Mouse (Mus musculus) limb, embryonic 15.5 days (tissue): Measurements from ENCODE around the gene Nhlrc4. TPM values are rescaled to one million over a fixed set of nuclear protein-coding genes. Genes with fewer than 3 reads are reported as not detected.

Source experiments
- ATAC-seq: fragments of 200-750 bp; cut with Nextera tagmentation; 2 replicates; pipeline ENCODE4 v1.8.0; 2017; ENCODE audit warnings: low read depth, moderate TSS enrichment; ENCODE audit not compliant: insufficient number of reproducible peaks, low FRiP score, low TSS enrichment
- H3K27ac ChIP-seq: fragments of 300-500 bp; sonication (generic); 2 replicates; pipeline ENCODE4 v1.5.1; 2015; ENCODE audit warnings: moderate library complexity, mild to moderate bottlenecking, inconsistent platforms
- H3K27me3 ChIP-seq: fragments of 300-500 bp; sonication (generic); 2 replicates; pipeline ENCODE4 v1.6.1; 2015; ENCODE audit warnings: inconsistent platforms
- H3K36me3 ChIP-seq: fragments of 300-500 bp; sonication (generic); 2 replicates; pipeline ENCODE4 v1.6.1; 2015; ENCODE audit warnings: inconsistent platforms
- H3K4me1 ChIP-seq: fragments of 300-500 bp; sonication (generic); 2 replicates; pipeline ENCODE4 v1.6.1; 2015; ENCODE audit warnings: inconsistent platforms
- H3K4me2 ChIP-seq: fragments of 300-500 bp; sonication (generic); 2 replicates; pipeline ENCODE4 v1.6.1; 2015; ENCODE audit warnings: mild to moderate bottlenecking, inconsistent platforms
- H3K4me3 ChIP-seq: fragments of 300-500 bp; sonication (generic); 2 replicates; pipeline ENCODE4 v1.5.1; 2015; ENCODE audit warnings: mild to moderate bottlenecking, inconsistent platforms
- H3K9ac ChIP-seq: fragments of 300-500 bp; sonication (generic); 2 replicates; pipeline ENCODE4 v1.6.1; 2015; ENCODE audit warnings: inconsistent platforms
- H3K9me3 ChIP-seq: fragments of 300-500 bp; sonication (generic); 2 replicates; pipeline ENCODE4 v1.6.1; 2016; ENCODE audit warnings: inconsistent platforms
- WGBS: fragments of 180-500 bp; shearing (Covaris S2); methylation state at CpG from one replicate; pipeline ENCODE4 v1.1.7; 2015; 5-methylcytosine and 5-hydroxymethylcytosine counted together
- polyA plus RNA-seq: library from polyadenylated mRNA; unstranded; fragments of >200 nt; fragmentation: Nextera tagmentation; extraction: Ambion mirVana; gene quantifications from 2 replicates; pipeline ENCODE4 v1.2.1, GENCODE M21; 2015

Gene Nhlrc4
- polyA plus RNA-seq, 1 experiment from 2014 or later, result 0.42 TPM

- Histone ChIP-seq H3K4me1 (peaks cover 12% of the 10 kb centered on the region), H3K4me2 (no peak overlapping the region), H3K9ac (no peak overlapping the region), H3K4me3 (no peak overlapping the region), H3K36me3 (peaks cover 33% of the 10 kb centered on the region), H3K9me3 (no peaks in the 10 kb centered on the region), H3K27me3 (peaks cover 29% of the 10 kb centered on the region), H3K27ac (no peak overlapping the region)
- 55% methylated on average over 7 of the region's 7 CpGs for WGBS
- no peak for ATAC-seq
Measured at GRCm38 (mm10) chr17:25956201-25956600, 11.4 kb upstream of the Nhlrc4 start.

DNA sequence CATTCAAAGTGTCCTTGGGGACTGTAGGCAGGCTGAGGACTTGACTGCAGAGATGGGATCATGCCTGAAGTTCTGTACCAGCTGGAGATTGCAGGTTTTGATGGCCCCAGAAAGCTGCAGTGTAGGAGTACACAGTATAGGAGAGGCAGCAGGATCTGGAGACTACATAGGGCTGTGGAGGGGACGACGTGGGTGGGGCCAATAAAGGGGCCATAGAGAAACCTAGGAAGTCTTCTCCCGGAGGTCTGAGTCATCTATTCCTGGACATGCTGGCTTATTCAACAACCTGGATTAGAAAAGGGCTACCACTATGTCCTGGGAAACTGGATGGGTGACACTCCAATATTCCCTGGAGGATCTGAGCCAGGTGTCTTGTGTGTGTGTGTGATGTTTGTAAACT, 11.0 kb upstream of the Nhlrc4 start:
- Histone ChIP-seq H3K9me3 (no peaks in the 10 kb centered on the region), H3K27ac (no peak overlapping the region), H3K36me3 (peaks cover 30% of the 10 kb centered on the region), H3K4me1 (peaks cover 16% of the 10 kb centered on the region), H3K9ac (no peak overlapping the region), H3K27me3 (peaks cover 34% of the 10 kb centered on the region), H3K4me2 (no peak overlapping the region), H3K4me3 (no peak overlapping the region)
- no peak for ATAC-seq
- WGBS, result 51% methylated on average over 3 of the region's 3 CpGs

- H3K36me3 ChIP-seq, result peaks cover 20% of the 10 kb centered on the region
- WGBS, result 54% methylated on average over 2 of the region's 2 CpGs
- H3K4me3 ChIP-seq, result no peak overlapping the region
- ATAC-seq, result no peak
- H3K4me1 ChIP-seq, result peaks cover 16% of the 10 kb centered on the region
- H3K9me3 ChIP-seq, result no peaks in the 10 kb centered on the region
- H3K27me3 ChIP-seq, result peaks cover 44% of the 10 kb centered on the region
- H3K27ac ChIP-seq, result no peak overlapping the region
- no peak overlapping the region for H3K9ac ChIP-seq
- H3K4me2 ChIP-seq, result no peak overlapping the region
Measured at GRCm38 (mm10) chr17:25954671-25955070, 9.9 kb upstream of the Nhlrc4 start.

DNA sequence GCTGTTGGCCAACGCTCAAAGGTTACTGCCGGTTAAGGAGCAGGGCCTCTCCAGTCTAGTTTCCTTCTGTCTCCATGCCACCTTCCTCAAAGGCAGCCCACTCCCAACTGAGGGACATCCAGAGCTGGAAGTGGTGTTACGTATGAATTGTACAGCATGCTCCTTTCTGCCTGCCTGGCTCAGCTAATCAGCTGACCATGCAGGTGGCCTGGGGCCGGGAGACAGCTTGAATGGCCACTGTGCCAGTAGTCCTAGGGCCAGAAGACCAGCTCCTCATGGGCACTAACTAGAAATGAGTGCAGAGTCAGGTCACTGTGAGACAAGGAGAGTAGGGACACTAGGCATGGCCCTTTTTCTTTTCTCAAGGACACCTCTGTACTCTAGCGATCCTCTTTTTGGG, 8.4 kb upstream of the Nhlrc4 start:
- Histone ChIP-seq H3K4me1 (peaks cover 16% of the 10 kb centered on the region), H3K36me3 (peaks cover 10% of the 10 kb centered on the region), H3K9me3 (no peaks in the 10 kb centered on the region), H3K9ac (no peak overlapping the region), H3K4me2 (no peak overlapping the region), H3K27me3 (peaks cover 46% of the 10 kb centered on the region), H3K27ac (no peak overlapping the region), H3K4me3 (no peak overlapping the region)
- 76% methylated on average over 5 of the region's 5 CpGs for WGBS
- no peak for ATAC-seq

DNA sequence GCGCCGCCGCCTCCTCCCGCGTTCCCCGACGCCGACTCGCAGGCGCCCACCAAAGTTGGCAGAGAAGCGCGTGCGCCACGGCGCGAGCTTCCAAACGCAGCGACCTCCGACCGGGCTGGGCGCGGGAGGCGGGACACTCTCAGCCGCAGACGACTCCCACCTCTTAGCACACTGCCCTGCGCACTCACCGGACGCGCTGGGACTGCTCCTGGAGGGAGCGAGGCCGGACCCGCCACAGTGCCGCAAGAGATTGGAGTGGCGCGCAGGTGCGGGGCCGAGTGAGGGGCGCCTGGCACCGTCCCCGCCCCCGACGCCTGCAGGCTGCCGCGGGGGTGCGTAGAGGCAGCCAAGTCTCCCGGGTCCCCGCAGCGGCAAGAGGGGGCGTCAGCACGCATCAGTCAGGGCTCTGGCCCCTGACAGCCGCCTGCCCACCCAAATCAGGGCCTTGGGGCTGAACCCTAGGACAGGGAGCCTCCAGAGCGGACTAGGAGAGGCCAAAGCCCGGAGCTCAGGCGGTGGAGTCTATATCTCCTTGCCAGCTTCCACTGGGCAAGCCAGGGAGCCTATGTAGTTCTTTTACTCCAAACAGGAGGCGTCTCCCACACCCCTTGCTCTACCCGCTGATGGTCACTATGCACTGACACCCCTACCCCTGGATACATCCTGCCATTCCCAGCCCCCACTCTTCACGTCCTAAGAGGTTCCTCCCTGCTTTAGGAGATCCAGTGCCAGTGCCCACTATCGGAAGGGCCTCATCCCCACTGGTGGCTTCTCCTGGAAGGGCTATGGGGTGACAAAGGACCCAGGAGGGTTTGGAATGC, 7.3 kb upstream of the Nhlrc4 start, which contains the start of gene A930017K11Rik:
Gene A930017K11Rik (minus strand): TSS at position 763 of the 821 bp plus-strand sequence.
- H3K27ac ChIP-seq, result no peak within 1 kb of the TSS
- 1% methylated on average over 58 of the region's 58 CpGs for WGBS
- H3K9me3 ChIP-seq, result no peaks in the 10 kb centered on the region
- peaks cover 16% of the 10 kb centered on the region for H3K4me1 ChIP-seq
- H3K4me2 ChIP-seq, result peak within 1 kb of the TSS; percentile 81
- H3K36me3 ChIP-seq, result no peaks in the 10 kb centered on the region
- ATAC-seq, result no peak
- H3K27me3 ChIP-seq, result peaks cover 46% of the 10 kb centered on the region
- 0 out of 2 replicates have a peak within 1 kb of the TSS, but pooled peaks have one; percentile 18 for H3K9ac ChIP-seq
- peak within 1 kb of the TSS; percentile 43 for H3K4me3 ChIP-seq

GRCm38 (mm10) chr17:25951225-25951802, 6.6 kb upstream of the Nhlrc4 start:
- under 1% methylated on average over 33 of the region's 33 CpGs for WGBS
- no peaks in the 10 kb centered on the region for H3K36me3 ChIP-seq
- no peak overlapping the region for H3K27ac ChIP-seq
- H3K4me2 ChIP-seq, result peak overlapping the region; percentile 81
- 0 out of 2 replicates have a peak overlapping the region, but pooled peaks have one; percentile 2 for H3K9ac ChIP-seq
- no peaks in the 10 kb centered on the region for H3K9me3 ChIP-seq
- ATAC-seq, result peak; percentile 16; the same call in 1 of the 2 replicates
- H3K27me3 ChIP-seq, result peaks cover 46% of the 10 kb centered on the region
- peaks cover 16% of the 10 kb centered on the region for H3K4me1 ChIP-seq
- peak overlapping the region; percentile 43 for H3K4me3 ChIP-seq

- Histone ChIP-seq H3K27me3 (peaks cover 46% of the 10 kb centered on the region), H3K4me2 (no peak overlapping the region), H3K27ac (no peak overlapping the region), H3K9ac (no peak overlapping the region), H3K4me1 (peaks cover 16% of the 10 kb centered on the region), H3K9me3 (no peaks in the 10 kb centered on the region), H3K4me3 (no peak overlapping the region), H3K36me3 (no peaks in the 10 kb centered on the region)
- WGBS, result 0% methylated on average over 1 of the region's 3 CpGs
- ATAC-seq, result no peak
Measured at GRCm38 (mm10) chr17:25950706-25951105, 5.9 kb upstream of the Nhlrc4 start.

- WGBS, result 63% methylated on average over 5 of the region's 5 CpGs
- peaks cover 16% of the 10 kb centered on the region for H3K4me1 ChIP-seq
- H3K4me3 ChIP-seq, result no peak overlapping the region
- H3K36me3 ChIP-seq, result no peaks in the 10 kb centered on the region
- H3K9me3 ChIP-seq, result no peaks in the 10 kb centered on the region
- H3K27ac ChIP-seq, result no peak overlapping the region
- ATAC-seq, result no peak
- no peak overlapping the region for H3K9ac ChIP-seq
- no peak overlapping the region for H3K4me2 ChIP-seq
- H3K27me3 ChIP-seq, result peaks cover 46% of the 10 kb centered on the region
Measured at GRCm38 (mm10) chr17:25949981-25950380, 5.2 kb upstream of the Nhlrc4 start.

GRCm38 (mm10) chr17:25948051-25948450, 3.3 kb upstream of the Nhlrc4 start:
- Histone ChIP-seq H3K4me3 (no peak overlapping the region), H3K27me3 (peaks cover 36% of the 10 kb centered on the region), H3K4me1 (peaks cover 16% of the 10 kb centered on the region), H3K4me2 (no peak overlapping the region), H3K36me3 (no peaks in the 10 kb centered on the region), H3K9me3 (no peaks in the 10 kb centered on the region), H3K9ac (no peak overlapping the region), H3K27ac (no peak overlapping the region)
- WGBS, result 79% methylated on average over 8 of the region's 8 CpGs
- no peak for ATAC-seq

DNA sequence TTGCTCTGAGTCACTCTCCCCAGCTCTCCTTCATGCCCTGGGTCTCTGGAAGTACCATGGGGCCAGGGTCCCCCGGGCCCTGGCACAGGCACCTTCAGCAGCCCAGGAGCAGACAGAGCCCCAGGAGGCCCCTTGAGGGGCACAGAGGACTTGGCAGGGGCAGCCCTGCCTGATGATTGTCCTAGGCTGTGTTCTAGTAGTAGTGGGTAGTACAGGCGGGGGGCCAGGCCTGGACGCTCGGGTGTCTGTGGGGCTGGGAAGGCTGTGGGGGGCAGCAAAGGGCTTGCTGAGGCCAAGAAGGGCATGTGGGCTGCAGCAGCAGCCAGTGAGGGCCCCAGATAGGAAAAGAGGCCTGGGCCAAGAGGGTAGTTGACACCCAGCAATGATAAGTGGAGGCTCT, 2.8 kb upstream of the Nhlrc4 start:
- H3K36me3 ChIP-seq, result no peaks in the 10 kb centered on the region
- 67% methylated on average over 4 of the region's 4 CpGs for WGBS
- H3K9me3 ChIP-seq, result no peaks in the 10 kb centered on the region
- H3K27me3 ChIP-seq, result peaks cover 31% of the 10 kb centered on the region
- peaks cover 20% of the 10 kb centered on the region for H3K4me1 ChIP-seq
- H3K4me2 ChIP-seq, result no peak overlapping the region
- H3K9ac ChIP-seq, result no peak overlapping the region
- H3K27ac ChIP-seq, result no peak overlapping the region
- no peak overlapping the region for H3K4me3 ChIP-seq
- no peak for ATAC-seq

DNA sequence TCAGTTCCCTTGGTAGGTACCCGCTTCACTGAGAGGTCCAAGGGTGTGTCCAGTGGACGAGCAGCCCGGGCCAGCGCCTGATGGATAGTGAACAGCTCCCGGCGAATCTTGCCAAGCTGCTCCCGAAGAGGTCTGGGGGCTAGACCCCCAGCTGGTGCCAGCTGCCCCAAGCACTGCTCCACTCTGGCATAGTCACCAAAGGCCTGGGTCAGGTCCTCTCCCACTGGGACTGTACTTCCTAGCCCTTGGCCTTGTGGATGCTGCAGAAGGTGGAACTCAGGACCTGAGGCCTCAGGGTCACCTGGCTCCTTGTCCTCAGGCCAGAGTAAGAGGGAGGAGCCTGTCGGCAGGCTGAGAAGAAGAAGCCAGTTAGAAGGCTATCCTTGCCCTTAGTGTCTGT, 2.1 kb upstream of the Nhlrc4 start:
- no peaks in the 10 kb centered on the region for H3K36me3 ChIP-seq
- no peak for ATAC-seq
- H3K4me1 ChIP-seq, result peaks cover 20% of the 10 kb centered on the region
- no peak overlapping the region for H3K27ac ChIP-seq
- no peak overlapping the region for H3K9ac ChIP-seq
- WGBS, result 84% methylated on average over 8 of the region's 8 CpGs
- H3K4me3 ChIP-seq, result no peak overlapping the region
- H3K27me3 ChIP-seq, result peaks cover 24% of the 10 kb centered on the region
- no peaks in the 10 kb centered on the region for H3K9me3 ChIP-seq
- H3K4me2 ChIP-seq, result no peak overlapping the region

- no peak overlapping the region for H3K9ac ChIP-seq
- H3K4me2 ChIP-seq, result no peak overlapping the region
- WGBS, result 78% methylated on average over 7 of the region's 7 CpGs
- H3K27me3 ChIP-seq, result peaks cover 19% of the 10 kb centered on the region
- no peaks in the 10 kb centered on the region for H3K36me3 ChIP-seq
- H3K27ac ChIP-seq, result no peak overlapping the region
- no peak for ATAC-seq
- H3K4me3 ChIP-seq, result no peak overlapping the region
- no peaks in the 10 kb centered on the region for H3K9me3 ChIP-seq
- H3K4me1 ChIP-seq, result peaks cover 15% of the 10 kb centered on the region
Measured at GRCm38 (mm10) chr17:25946349-25946748, 1.6 kb upstream of the Nhlrc4 start.
